Mouse (Mus musculus): Measurements from ENCODE around the gene Pou2f1.

The Pou2f1 gene

GRCm38 (mm10) chr1:165961676-165962364, 40.7 kb downstream of the Pou2f1 start:
- DNase-seq (ENCODE audit: low read depth, low spot score) = no peak

- no peak for DNase-seq (ENCODE audit: low read depth, low spot score)
Observed at GRCm38 (mm10) chr1:165958159-165958558, 44.3 kb downstream of the Pou2f1 start.

- DNase-seq (ENCODE audit: low read depth, low spot score) = no peak
Observed at GRCm38 (mm10) chr1:165948214-165948813, 54.2 kb downstream of the Pou2f1 start.

- peak; percentile 15 for DNase-seq (ENCODE audit: low read depth, low spot score)
Observed at GRCm38 (mm10) chr1:165943270-165943669, 59.2 kb downstream of the Pou2f1 start.

GRCm38 (mm10) chr1:165935466-165935818, 67.0 kb downstream of the Pou2f1 start:
- DNase-seq (ENCODE audit: low read depth, low spot score) = no peak

DNA sequence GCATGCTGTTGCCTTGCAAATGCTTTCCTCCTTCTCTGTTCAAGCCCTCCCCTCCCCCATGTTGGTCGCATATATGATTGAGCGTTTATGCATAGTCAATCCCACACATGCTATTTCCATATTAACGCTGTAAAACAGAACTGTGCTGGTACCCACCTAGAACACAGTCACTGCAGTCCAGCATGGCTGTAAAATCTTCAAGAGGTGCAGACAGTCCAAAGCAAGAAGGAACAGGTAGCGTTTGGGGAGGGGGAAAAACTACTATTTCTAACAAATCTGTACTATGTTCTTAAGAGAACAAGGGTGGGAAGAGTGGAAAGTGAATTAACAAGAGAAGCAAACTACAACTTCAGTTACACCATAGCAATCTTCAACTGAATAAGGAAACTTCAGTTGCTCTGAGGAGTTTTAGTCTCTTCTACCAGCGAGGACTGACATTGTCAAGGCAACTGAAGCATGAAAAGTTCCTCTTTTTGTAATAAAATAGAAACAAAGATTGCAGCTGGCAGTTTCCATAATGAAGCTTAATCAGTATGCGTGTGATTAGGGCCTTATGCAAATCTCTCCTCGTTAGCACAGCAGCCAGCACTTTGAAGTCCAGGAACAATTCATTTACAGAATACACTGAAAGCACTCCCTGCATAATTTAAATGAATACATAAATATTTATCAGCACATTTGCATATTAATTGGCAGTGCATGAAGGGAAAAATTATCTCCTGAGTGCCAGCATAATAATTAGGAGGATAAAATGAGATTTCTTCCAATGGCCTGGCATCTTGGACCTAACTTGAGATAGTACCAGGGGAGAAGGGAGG, 67.6 kb downstream of the Pou2f1 start:
- DNase-seq (ENCODE audit: low read depth, low spot score) = peak; percentile 62

GRCm38 (mm10) chr1:165933915-165934647, 68.4 kb downstream of the Pou2f1 start:
- DNase-seq (ENCODE audit: low read depth, low spot score) = no peak

GRCm38 (mm10) chr1:165932842-165933241, 69.6 kb downstream of the Pou2f1 start:
- DNase-seq (ENCODE audit: low read depth, low spot score) = no peak

- DNase-seq (ENCODE audit: low read depth, low spot score) = no peak
Observed at GRCm38 (mm10) chr1:165930510-165930909, 72.0 kb downstream of the Pou2f1 start.

DNA sequence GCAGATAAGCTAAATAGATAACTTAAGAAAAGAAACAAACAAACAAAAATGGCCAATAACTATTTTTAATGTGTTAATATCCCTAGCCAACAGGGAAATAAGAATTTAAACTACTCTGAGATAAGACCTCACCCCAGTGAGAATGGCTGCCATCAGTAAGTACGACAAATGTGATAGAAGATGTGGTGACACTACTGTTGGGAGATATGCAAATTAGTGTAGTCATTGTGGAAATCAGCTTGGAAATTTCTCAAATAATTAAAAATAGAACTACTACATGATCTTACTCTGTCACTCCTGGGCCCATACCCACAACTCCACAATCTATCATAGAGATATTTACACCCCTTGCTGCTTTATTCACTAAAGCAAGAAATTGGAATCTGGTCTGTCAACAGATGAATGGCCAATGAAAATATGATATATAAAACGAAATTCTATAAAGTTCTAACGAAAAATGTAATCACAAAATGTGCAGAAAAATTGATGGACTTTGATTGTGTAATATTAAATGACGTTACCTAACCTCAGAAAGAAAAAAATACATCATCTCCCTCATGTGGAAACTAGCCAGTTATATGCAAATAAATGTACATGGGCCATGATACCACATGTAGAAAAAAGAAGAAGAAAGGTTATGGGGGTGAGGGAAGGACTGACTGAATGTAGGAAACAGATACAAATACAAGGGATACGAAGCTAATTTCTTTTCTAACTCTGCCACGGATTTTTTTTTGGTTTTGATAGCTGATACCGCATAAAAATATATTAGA, 74.8 kb downstream of the Pou2f1 start:
- DNase-seq (ENCODE audit: low read depth, low spot score) = no peak

DNA sequence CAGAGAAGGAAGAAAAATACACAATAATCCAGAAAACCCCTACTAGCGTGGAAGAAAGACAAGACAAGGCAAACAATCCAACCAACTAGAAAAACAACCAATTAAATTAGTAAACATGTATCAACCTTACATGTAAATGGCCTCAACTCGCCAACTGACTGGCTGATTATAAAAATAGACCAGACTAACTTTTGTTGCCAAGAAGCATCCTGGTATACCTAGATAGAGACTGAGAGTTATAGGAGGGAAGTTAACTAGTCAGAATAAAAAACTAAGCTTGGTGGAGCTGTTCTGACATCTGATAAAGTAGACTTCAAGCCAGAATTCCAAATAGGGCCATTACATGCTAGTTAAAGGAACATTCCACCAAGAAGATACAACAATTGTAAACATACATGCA, 77.3 kb downstream of the Pou2f1 start:
- DNase-seq (ENCODE audit: low read depth, low spot score) = no peak

DNA sequence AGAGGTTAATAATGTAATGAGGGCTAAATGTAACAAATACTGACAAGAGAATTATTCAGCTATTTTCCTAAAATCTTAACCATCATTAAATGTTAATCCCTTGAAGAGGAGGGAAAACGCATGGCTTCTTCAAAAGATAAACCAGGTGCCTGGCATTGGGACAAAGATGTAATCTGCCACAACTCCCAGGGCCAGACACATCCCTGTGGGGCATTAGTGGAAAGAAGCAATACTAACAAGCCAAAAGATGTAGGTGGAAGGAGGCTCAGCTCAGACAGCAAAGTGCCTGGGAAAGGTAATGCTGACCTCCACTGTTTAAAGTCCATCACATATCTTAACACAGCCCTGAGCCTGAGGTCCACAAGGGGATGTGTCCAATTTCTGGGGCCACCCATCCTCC, 80.0 kb downstream of the Pou2f1 start:
- no peak for DNase-seq (ENCODE audit: low read depth, low spot score)

DNA sequence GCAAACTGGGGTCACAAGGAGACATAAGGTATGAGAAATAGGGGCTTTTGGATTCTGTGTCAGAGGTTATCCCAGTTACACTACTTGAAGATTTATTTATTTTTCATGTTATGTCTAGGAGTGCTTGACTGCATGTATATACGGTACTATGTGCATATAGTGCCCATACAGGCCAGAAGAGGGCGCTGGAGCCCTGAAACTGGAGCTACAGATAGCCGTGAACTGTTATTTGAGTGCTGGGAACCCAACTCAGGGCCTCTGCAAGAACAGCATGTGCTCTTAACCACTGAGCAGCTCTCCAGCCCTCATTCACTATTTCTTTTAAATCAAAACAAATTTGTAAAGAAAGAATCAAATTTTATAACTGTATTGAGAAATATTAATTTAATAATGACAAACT, 81.5 kb downstream of the Pou2f1 start:
- no peak for DNase-seq (ENCODE audit: low read depth, low spot score)

GRCm38 (mm10) chr1:165914416-165914801, 88.1 kb downstream of the Pou2f1 start:
- DNase-seq (ENCODE audit: low read depth, low spot score) = no peak

- peak; percentile 13 for DNase-seq (ENCODE audit: low read depth, low spot score)
Observed at GRCm38 (mm10) chr1:165913720-165914415, 88.6 kb downstream of the Pou2f1 start.

GRCm38 (mm10) chr1:165909471-165909870, 93.0 kb downstream of the Pou2f1 start:
- no peak for DNase-seq (ENCODE audit: low read depth, low spot score)

DNA sequence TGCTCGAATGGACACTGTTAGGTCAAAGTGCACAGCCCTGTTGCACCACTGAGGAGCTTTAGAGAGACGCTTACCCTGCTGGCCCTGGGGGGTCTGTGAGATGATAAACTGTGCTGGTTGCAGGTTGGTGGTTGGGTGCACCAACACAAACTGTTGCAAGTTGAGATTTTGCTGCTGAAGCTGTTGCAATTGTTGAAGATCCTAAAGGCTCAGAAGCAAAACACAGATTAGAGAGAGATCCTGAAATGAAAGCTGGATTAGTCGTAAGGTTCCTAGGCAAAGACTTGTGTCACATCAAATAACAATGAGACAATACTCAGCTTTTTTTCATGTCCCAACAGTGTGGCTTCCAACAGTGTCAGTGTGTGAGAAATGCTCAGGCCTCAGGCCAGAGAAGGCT, 93.7 kb downstream of the Pou2f1 start:
- DNase-seq (ENCODE audit: low read depth, low spot score) = no peak

- no peak for DNase-seq (ENCODE audit: low read depth, low spot score)
Observed at GRCm38 (mm10) chr1:165908153-165908552, 94.3 kb downstream of the Pou2f1 start.

DNA sequence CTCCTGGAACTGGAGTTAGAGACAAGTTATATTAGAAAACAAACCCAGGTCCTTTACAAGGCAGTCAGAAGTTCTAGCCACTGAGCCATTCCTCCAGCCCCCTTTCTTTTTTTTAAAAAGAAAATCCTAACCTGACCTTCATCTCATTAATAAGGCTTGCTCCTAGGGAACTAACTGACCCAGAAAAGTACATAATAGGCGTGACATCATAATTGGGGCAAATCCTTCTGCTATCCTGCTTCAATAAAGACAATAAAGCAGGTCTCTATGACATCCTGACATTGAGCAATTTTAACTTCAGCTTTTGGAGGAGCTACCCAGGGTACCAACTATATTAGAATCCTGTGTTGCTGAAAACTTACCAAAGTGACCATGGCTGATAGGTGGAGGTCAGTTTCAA, 98.9 kb downstream of the Pou2f1 start:
- no peak for DNase-seq (ENCODE audit: low read depth, low spot score)

- DNase-seq (ENCODE audit: low read depth, low spot score) = no peak
Observed at GRCm38 (mm10) chr1:165891686-165892085, 110.8 kb downstream of the Pou2f1 start.
